8 mouse cellular contexts compared by ENCODE assay signal in the genomic region with DNA sequence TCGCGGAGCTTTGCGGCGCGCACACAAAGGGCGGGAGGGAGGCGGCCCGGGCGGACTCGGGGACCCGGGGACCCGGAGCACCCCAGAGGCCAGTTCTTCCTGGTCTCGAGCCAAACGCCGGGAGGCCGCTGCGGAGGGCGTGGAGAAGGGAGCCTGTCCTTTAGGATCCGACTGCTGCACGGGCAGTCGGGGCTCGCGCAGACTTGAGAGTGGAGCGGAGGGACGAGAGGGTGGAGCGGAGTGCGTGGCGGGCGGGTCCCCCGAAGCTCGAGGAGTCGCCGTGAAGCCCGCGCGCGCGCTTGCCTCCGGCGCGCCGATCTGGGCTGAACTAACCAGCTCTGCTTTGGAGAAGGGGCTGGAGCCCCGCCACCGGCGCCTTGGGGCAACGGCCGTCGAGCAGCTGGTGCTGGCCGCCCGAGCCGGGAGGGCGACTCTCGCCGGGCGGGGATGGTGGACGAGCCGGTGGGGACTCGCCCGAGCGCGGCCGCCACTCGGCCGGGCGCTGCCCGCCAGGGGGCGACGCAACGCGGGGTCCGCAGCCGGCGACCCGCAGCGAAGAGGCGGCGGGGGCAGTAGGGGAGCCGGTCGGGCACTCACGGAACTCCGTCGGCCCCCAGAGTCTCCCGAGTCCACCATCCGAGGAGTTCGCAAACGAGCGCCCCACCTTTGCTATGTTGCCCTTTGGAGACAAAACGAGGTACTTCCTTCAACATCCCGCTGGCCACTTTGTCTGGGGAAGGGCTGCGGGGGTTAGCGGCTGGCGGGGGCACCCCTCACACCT. TPM values are rescaled to one million over a fixed set of nuclear protein-coding genes. Genes with fewer than 3 reads are reported as not detected.
DNase-seq lines count a peak whose midpoint lies in the region; TF ChIP-seq lines count a peak whose summit lies in the region.

No protein-coding gene starts in this region.

- H3K4me3 ChIP-seq in ES-E14 (ENCODE audit: insufficient read depth in 1 of 2, low read depth in 1 of 2, low read length in 2 of 2, poor library complexity in 1 of 2, severe bottlenecking in 1 of 2): peak overlapping the region; percentile 84 to 85
- peak overlapping the region; percentile 47 for H3K4me3 ChIP-seq in cerebellum, adult 2 months (replicated peaks; ENCODE audit: insufficient read depth, low read depth, low read length)
- peak overlapping the region; percentile 71 for H3K4me3 ChIP-seq in hindbrain, embryonic 10.5 days

- in situ Hi-C loops in ES-E14 (cut with MboI; ENCODE audit: low sequenced_read_pairs in 2 of 2, unreplicated experiment in 2 of 2): no loop called here

- no peaks in the 10 kb centered on the region for H3K9me3 ChIP-seq in ES-E14 (ENCODE audit: control insufficient read depth, insufficient read depth, low read depth, low read length)
- no peaks in the 10 kb centered on the region for H3K9me3 ChIP-seq in hindbrain, embryonic 10.5 days

- no peak for TF ChIP-seq CTCF in cerebellum, adult 2 months (IDR thresholded peaks at IDR 0.05; ENCODE audit: borderline replicate concordance, insufficient read depth, low read depth, low read length)

- peak; percentile 25 for DNase-seq in ES-E14 (ENCODE audit: low read depth, low spot score)
- DNase-seq in cerebellum, adult 2 months: peak; percentile 27 to 44
- peak; percentile 37 to 60 for DNase-seq in frontal cortex, postnatal 10 days (ENCODE audit: low spot score in 2 of 2)
- peak; percentile 82 for DNase-seq in hindbrain, embryonic 10.5 days (ENCODE audit: low spot score)
- peak; percentile 39 to 52 for DNase-seq in layer of hippocampus, postnatal 14 days (ENCODE audit: low spot score in 2 of 2)
- peak; percentile 80 for DNase-seq in lung, postnatal 14 days
- peak; percentile 80 for DNase-seq in ovary, postnatal 36 days (ENCODE audit: low spot score)
- DNase-seq in thymus, postnatal 14 days: peak; percentile 72

- no peaks in the 10 kb centered on the region for H3K4me1 ChIP-seq in ES-E14 (ENCODE audit: control insufficient read depth in 2 of 2, insufficient read depth in 2 of 2, low read length in 2 of 2, poor library complexity in 1 of 2)
- H3K4me1 ChIP-seq in cerebellum, adult 2 months (ENCODE audit: control insufficient read depth, insufficient read depth, low read length): no peaks in the 10 kb centered on the region
- H3K4me1 ChIP-seq in hindbrain, embryonic 10.5 days (replicated peaks): peaks cover 30% of the 10 kb centered on the region

- 1% methylated on average over 92 of the region's 92 CpGs for WGBS in cerebellum, adult 2 months
- under 1% methylated on average over 92 of the region's 92 CpGs for WGBS in hindbrain, embryonic 10.5 days

- no peak overlapping the region for H3K27ac ChIP-seq in ES-E14 (ENCODE audit: insufficient read depth, low read depth, low read length, poor library complexity, severe bottlenecking)
- no peak overlapping the region for H3K27ac ChIP-seq in cerebellum, adult 2 months (ENCODE audit: insufficient read depth, low read length)
- H3K27ac ChIP-seq in hindbrain, embryonic 10.5 days: peak overlapping the region; percentile 98

- H3K36me3 ChIP-seq in ES-E14 (ENCODE audit: control insufficient read depth, insufficient read depth, low read length, poor library complexity, severe bottlenecking): no peaks in the 10 kb centered on the region
- H3K36me3 ChIP-seq in hindbrain, embryonic 10.5 days: no peaks in the 10 kb centered on the region

- no peak for TF ChIP-seq POLR2A in cerebellum, adult 2 months (IDR thresholded peaks at IDR 0.05; ENCODE audit: borderline replicate concordance, insufficient read depth, low read length)

- peaks cover 2% of the 10 kb centered on the region; the same call in 1 of the 2 replicates for H3K27me3 ChIP-seq in cerebellum, adult 2 months (ENCODE audit: control insufficient read depth, insufficient read depth, low read length)
- no peaks in the 10 kb centered on the region for H3K27me3 ChIP-seq in hindbrain, embryonic 10.5 days (ENCODE audit: insufficient read depth, poor library complexity, severe bottlenecking)

- H3K9ac ChIP-seq in ES-E14 (ENCODE audit: insufficient read depth, low read depth, low read length, poor library complexity, severe bottlenecking): peak overlapping the region; percentile 82

TF ChIP-seq in ES-E14, 5 proteins besides CTCF, POLR2A, EP300 and RAD21:
- TF ChIP-seq ZC3H11A (IDR thresholded peaks at IDR 0.05; ENCODE audit: borderline replicate concordance, low read depth, low read length) (no peak), ZNF384 (IDR thresholded peaks at IDR 0.05; ENCODE audit: low read depth, low read length) (no peak), MAFK (IDR thresholded peaks at IDR 0.05; ENCODE audit: insufficient read depth, low read depth, low read length) (no peak), HCFC1 (IDR thresholded peaks at IDR 0.05; ENCODE audit: borderline replicate concordance, insufficient read depth, low read length) (no peak), CHD2 (IDR thresholded peaks at IDR 0.05; ENCODE audit: low read depth, low read length) (no peak)

RNA-seq across cellular contexts. Expression of a gene that starts 1.4 kb away (rescaled TPM):
- 1.6 and 2.2 TPM in 2 replicates for total RNA-seq in ES-E14 (2012; rRNA removed)
- polyA plus RNA-seq in cerebellum, adult 2 months (2012; rRNA removed): 16.1 and 18.9 TPM in 2 replicates
- polyA plus RNA-seq in hindbrain, embryonic 10.5 days (2016; fragmentation: Nextera tagmentation; extraction: Ambion mirVana): 2.9 and 3.4 TPM in 2 replicates
- total RNA-seq in layer of hippocampus, postnatal 14 days (2021): 10 to 100 TPM in 1 of 2 experiments, 1 to 10 TPM in 1; 8.7 to 15.7 TPM

Comparison
In these comparisons a context has a peak if more than half of its experiments do, and no peak if none do; other contexts are left out.
1. DNase-seq: peak in every context shown above with its lines; median percentile 82 in hindbrain, embryonic 10.5 days; 80 in lung, postnatal 14 days; 80 in ovary, postnatal 36 days; 72 in thymus, postnatal 14 days; 48 in frontal cortex, postnatal 10 days; 46 in layer of hippocampus, postnatal 14 days; 36 in cerebellum, adult 2 months; 25 in ES-E14.